Mouse (Mus musculus) limb, embryonic 14.5 days (tissue): ENCODE measurements around the gene Galnt18. TPM values are rescaled to one million over a fixed set of nuclear protein-coding genes. Genes with fewer than 3 reads are reported as not detected.

Experiments used
- ATAC-seq: fragments of 200-750 bp; cut with Nextera tagmentation; 2 replicates; pipeline ENCODE4 v1.8.0; 2017; ENCODE audit warnings: low read depth, moderate number of reproducible peaks, moderate TSS enrichment; ENCODE audit not compliant: low FRiP score
- DNase-seq: peaks from one replicate; pipeline ENCODE4 v3.0.0-alpha.2; 2015; ENCODE audit warnings: low spot score
- H3K27ac ChIP-seq: fragments of 300-500 bp; sonication (generic); replicated peaks from 2 replicates; pipeline ENCODE4 v1.5.1; 2014; ENCODE audit warnings: low read depth, mild to moderate bottlenecking, low read length, moderate library complexity, mixed read lengths
- H3K27me3 ChIP-seq: fragments of 300-500 bp; sonication (generic); 2 replicates; pipeline ENCODE4 v1.6.1; 2014; ENCODE audit warnings: low read length, mixed read lengths; ENCODE audit not compliant: control insufficient read depth, insufficient read depth
- H3K36me3 ChIP-seq: fragments of 300-500 bp; sonication (generic); 2 replicates; pipeline ENCODE4 v1.6.1; 2014; ENCODE audit warnings: mild to moderate bottlenecking, low read length, moderate library complexity, mixed read lengths; ENCODE audit not compliant: control insufficient read depth, insufficient read depth
- H3K4me1 ChIP-seq: fragments of 300-500 bp; sonication (generic); 2 replicates; pipeline ENCODE4 v1.6.1; 2014; ENCODE audit warnings: antibody characterized with exemption, low read length, mixed read lengths; ENCODE audit not compliant: control insufficient read depth, insufficient read depth
- H3K4me2 ChIP-seq: fragments of 300-500 bp; sonication (generic); replicated peaks from 2 replicates; pipeline ENCODE4 v1.6.1; 2014; ENCODE audit warnings: low read depth, mild to moderate bottlenecking, low read length, moderate library complexity; ENCODE audit not compliant: severe bottlenecking
- H3K4me3 ChIP-seq: fragments of 300-500 bp; sonication (generic); replicated peaks from 2 replicates; pipeline ENCODE4 v1.5.1; 2014; ENCODE audit warnings: low read length
- H3K9ac ChIP-seq: fragments of 300-500 bp; sonication (generic); 2 replicates; pipeline ENCODE4 v1.6.1; 2014; ENCODE audit warnings: mild to moderate bottlenecking, low read depth, low read length, moderate library complexity; ENCODE audit not compliant: severe bottlenecking
- H3K9me3 ChIP-seq: fragments of 300-500 bp; sonication (generic); 2 replicates; pipeline ENCODE4 v1.6.1; 2016; ENCODE audit warnings: low read length; ENCODE audit not compliant: control insufficient read depth
- POLR2A ChIP-seq: fragments of 200-500 bp; IDR thresholded peaks from 2 replicates; pipeline ENCODE4 v1.8.0; 2012; ENCODE audit warnings: inconsistent platforms, mild to moderate bottlenecking, moderate library complexity, borderline replicate concordance; ENCODE audit not compliant: insufficient read depth, insufficient read length; ENCODE audit errors: extremely low read depth
- WGBS: fragments of 180-500 bp; shearing (Covaris S2); extraction: QIAGEN DNeasy Blood & Tissue Kit; methylation state at CpG from one replicate; pipeline ENCODE4 v1.1.7; 2014; 5-methylcytosine and 5-hydroxymethylcytosine counted together
- polyA plus RNA-seq, 2 experiments: library from polyadenylated mRNA; depleted of rRNA in 1 of 2; stranded (reverse) in 1 of 2; unstranded in 1 of 2; fragments of >200 nt; fragmentation: Nextera tagmentation in 1 of 2; extraction: Ambion mirVana in 1 of 2; gene quantifications; 2 replicates each; pipeline versions ENCODE4 v1.2.1 to v1.2.3; 2012 to 2014

The Galnt18 gene
- polyA plus RNA-seq, 2 experiments: 19.1 to 24.7 TPM

DNA sequence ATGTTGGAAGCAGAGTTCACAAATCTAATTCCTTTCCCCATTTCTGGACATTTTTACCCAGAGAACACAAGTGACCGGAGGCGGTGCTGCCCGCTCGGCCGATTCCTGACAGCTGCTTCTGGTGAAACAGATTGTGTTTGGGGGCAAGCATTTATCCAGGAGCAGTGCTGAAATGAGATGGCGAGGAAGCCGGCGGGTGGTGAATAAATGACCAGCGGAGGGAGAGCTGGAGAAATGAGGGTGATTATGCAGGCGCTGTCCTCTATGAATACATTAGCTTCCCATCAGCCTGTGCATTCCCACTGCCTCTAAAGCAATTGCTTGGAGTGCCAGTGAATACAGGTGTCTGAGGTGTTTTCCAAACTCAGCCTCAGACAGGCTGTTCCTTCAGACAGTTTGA is 232.7 kb downstream of the Galnt18 start:
- Histone ChIP-seq H3K4me1 (no peaks in the 10 kb centered on the region), H3K36me3 (no peaks in the 10 kb centered on the region), H3K9me3 (no peaks in the 10 kb centered on the region), H3K27me3 (no peaks in the 10 kb centered on the region), H3K4me2 (no peak overlapping the region), H3K27ac (no peak overlapping the region), H3K4me3 (no peak overlapping the region), H3K9ac (no peak overlapping the region)
- WGBS: 77% methylated on average over 10 of the region's 10 CpGs
- ATAC-seq (no peak), DNase-seq (no peak)
- no peak for TF ChIP-seq POLR2A

GRCm38 (mm10) chr7:111545614-111546013 is 234.2 kb downstream of the Galnt18 start:
- 73% methylated on average over 1 of the region's 1 CpGs for WGBS
- Histone ChIP-seq H3K4me2 (no peak overlapping the region), H3K4me3 (no peak overlapping the region), H3K27ac (no peak overlapping the region), H3K9me3 (no peaks in the 10 kb centered on the region), H3K36me3 (no peaks in the 10 kb centered on the region), H3K9ac (no peak overlapping the region), H3K27me3 (no peaks in the 10 kb centered on the region), H3K4me1 (no peaks in the 10 kb centered on the region)
- DNase-seq: no peak
- TF ChIP-seq POLR2A: no peak
- no peak for ATAC-seq

- Histone ChIP-seq H3K4me1 (no peaks in the 10 kb centered on the region), H3K27ac (no peak overlapping the region), H3K4me3 (no peak overlapping the region), H3K27me3 (no peaks in the 10 kb centered on the region), H3K9me3 (0 out of 2 replicates have a peak, but pooled peaks cover 3% of the 10 kb centered on the region), H3K4me2 (no peak overlapping the region), H3K9ac (no peak overlapping the region), H3K36me3 (no peaks in the 10 kb centered on the region)
- WGBS: 76% methylated on average over 6 of the region's 6 CpGs
- ATAC-seq: no peak
- DNase-seq: no peak
- no peak for TF ChIP-seq POLR2A
Observed at GRCm38 (mm10) chr7:111537946-111538345, 241.8 kb downstream of the Galnt18 start.

DNA sequence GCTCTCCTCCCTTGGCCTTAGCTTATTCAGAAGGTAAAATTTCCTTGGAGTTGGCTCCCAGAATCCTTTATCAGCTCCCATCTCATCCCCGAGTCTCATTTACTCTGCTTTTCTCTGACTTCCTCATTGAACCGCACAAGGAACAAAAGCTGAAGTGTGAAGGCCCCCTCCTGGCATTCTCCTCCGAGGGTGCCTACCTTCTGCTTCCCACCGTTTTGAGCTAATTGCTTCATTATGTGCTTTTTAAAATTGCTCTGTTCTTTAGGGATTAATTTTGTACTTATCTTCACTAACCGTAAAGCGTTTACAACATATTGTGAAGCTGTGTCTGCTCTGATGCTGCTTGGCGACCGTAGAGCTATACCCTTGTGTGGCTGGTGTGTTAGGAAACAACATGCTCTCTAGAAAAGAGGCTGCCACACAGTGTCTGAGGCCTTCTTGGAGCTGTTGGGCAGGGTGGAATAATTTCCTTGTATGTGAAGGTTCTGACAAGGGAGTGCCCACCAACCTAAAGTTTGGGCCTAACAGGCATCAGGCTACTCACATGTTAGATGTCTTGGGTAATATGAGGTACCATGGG is 244.9 kb downstream of the Galnt18 start:
- Histone ChIP-seq H3K4me3 (no peak overlapping the region), H3K4me2 (no peak overlapping the region), H3K27me3 (no peaks in the 10 kb centered on the region), H3K9ac (no peak overlapping the region), H3K4me1 (no peaks in the 10 kb centered on the region), H3K36me3 (no peaks in the 10 kb centered on the region), H3K9me3 (0 out of 2 replicates have a peak, but pooled peaks cover 3% of the 10 kb centered on the region), H3K27ac (no peak overlapping the region)
- no peak for ATAC-seq
- no peak for TF ChIP-seq POLR2A
- no peak for DNase-seq
- WGBS: 45% methylated on average over 8 of the region's 8 CpGs

- no peak overlapping the region for H3K4me3 ChIP-seq
- H3K36me3 ChIP-seq: no peaks in the 10 kb centered on the region
- 71% methylated on average over 3 of the region's 3 CpGs for WGBS
- H3K9me3 ChIP-seq: no peaks in the 10 kb centered on the region
- ATAC-seq: no peak
- no peak for DNase-seq
- no peak overlapping the region for H3K27ac ChIP-seq
- H3K4me1 ChIP-seq: peaks cover 6% of the 10 kb centered on the region; the same call in 1 of the 2 replicates
- no peak overlapping the region for H3K4me2 ChIP-seq
- no peaks in the 10 kb centered on the region for H3K27me3 ChIP-seq
- TF ChIP-seq POLR2A: no peak
- H3K9ac ChIP-seq: no peak overlapping the region
Observed at GRCm38 (mm10) chr7:111528961-111529643, 250.7 kb downstream of the Galnt18 start.
